Mouse (Mus musculus) adrenal gland, adult 18-20 months (tissue): Measurements from ENCODE around the gene Shc1. TPM values are rescaled to one million over a fixed set of nuclear protein-coding genes. Genes with fewer than 3 reads are reported as not detected.

ENCODE experiments used
- DNase-seq, 2 experiments: peaks; one replicate each; pipeline ENCODE4 v3.0.0; 2021 to 2022; ENCODE audit warnings: low spot score in 2 of 2
- total RNA-seq, 2 experiments: library from RNA; stranded (reverse); gene quantifications; 1 replicate in 1 of 2; 2 replicates in 1 of 2; pipeline ENCODE4 v1.2.3; 2021

Shc1 gene
- total RNA-seq, 2 experiments from 2014 or later = 75.5 to 87.1 TPM

GRCm38 (mm10) chr3:89388901-89389740 is 29.1 kb upstream of the Shc1 start:
- DNase-seq = no peak

- DNase-seq = peak in 1 of 2 experiments; percentile 70
Observed at GRCm38 (mm10) chr3:89390111-89390515, 28.1 kb upstream of the Shc1 start.

GRCm38 (mm10) chr3:89390699-89391662 is 27.3 kb upstream of the Shc1 start:
- DNase-seq = peak in 1 of 2 experiments; percentile 51

GRCm38 (mm10) chr3:89391663-89392511 is 26.4 kb upstream of the Shc1 start:
- peak; percentile 63 to 72 for DNase-seq

GRCm38 (mm10) chr3:89392871-89393311 is 25.4 kb upstream of the Shc1 start:
- DNase-seq = peak; percentile 41 to 50

- peak; percentile 96 to 98 for DNase-seq
Observed at GRCm38 (mm10) chr3:89393605-89394004, 24.6 kb upstream of the Shc1 start.

GRCm38 (mm10) chr3:89394006-89394893 is 24.0 kb upstream of the Shc1 start, which contains the start of gene Zbtb7b:
Gene Zbtb7b, minus strand, starts transcription at chr3:89394776.
- DNase-seq = peak; percentile 81 to 83

- DNase-seq = peak; percentile 72 to 76
Observed at GRCm38 (mm10) chr3:89394894-89395256, 23.4 kb upstream of the Shc1 start.

GRCm38 (mm10) chr3:89395419-89395805 is 22.8 kb upstream of the Shc1 start:
- no peak for DNase-seq

- DNase-seq = peak; percentile 66 to 67
Observed at GRCm38 (mm10) chr3:89395806-89396653, 22.2 kb upstream of the Shc1 start.

- no peak for DNase-seq
Observed at GRCm38 (mm10) chr3:89396654-89397005, 21.6 kb upstream of the Shc1 start.

- no peak for DNase-seq
Observed at GRCm38 (mm10) chr3:89401329-89401728, 16.9 kb upstream of the Shc1 start.

- DNase-seq = no peak
Observed at GRCm38 (mm10) chr3:89402693-89403092, 15.6 kb upstream of the Shc1 start, which contains the start of gene Lenep. Gene Lenep, minus strand, starts transcription at chr3:89402793.

GRCm38 (mm10) chr3:89406887-89407286 is 11.4 kb upstream of the Shc1 start:
- DNase-seq = no peak

- DNase-seq = no peak
Observed at GRCm38 (mm10) chr3:89408448-89408847, 9.8 kb upstream of the Shc1 start.

GRCm38 (mm10) chr3:89409701-89410100 is 8.5 kb upstream of the Shc1 start:
- no peak for DNase-seq

GRCm38 (mm10) chr3:89410864-89411263 is 7.4 kb upstream of the Shc1 start:
- DNase-seq = no peak

- peak; percentile 93 to 96 for DNase-seq
Observed at GRCm38 (mm10) chr3:89411490-89412393, 6.5 kb upstream of the Shc1 start, which contains the start of gene Flad1. Gene Flad1, minus strand, starts transcription at chr3:89411870.
